Mouse (Mus musculus): ENCODE data around the gene Tmem8b.

DNA sequence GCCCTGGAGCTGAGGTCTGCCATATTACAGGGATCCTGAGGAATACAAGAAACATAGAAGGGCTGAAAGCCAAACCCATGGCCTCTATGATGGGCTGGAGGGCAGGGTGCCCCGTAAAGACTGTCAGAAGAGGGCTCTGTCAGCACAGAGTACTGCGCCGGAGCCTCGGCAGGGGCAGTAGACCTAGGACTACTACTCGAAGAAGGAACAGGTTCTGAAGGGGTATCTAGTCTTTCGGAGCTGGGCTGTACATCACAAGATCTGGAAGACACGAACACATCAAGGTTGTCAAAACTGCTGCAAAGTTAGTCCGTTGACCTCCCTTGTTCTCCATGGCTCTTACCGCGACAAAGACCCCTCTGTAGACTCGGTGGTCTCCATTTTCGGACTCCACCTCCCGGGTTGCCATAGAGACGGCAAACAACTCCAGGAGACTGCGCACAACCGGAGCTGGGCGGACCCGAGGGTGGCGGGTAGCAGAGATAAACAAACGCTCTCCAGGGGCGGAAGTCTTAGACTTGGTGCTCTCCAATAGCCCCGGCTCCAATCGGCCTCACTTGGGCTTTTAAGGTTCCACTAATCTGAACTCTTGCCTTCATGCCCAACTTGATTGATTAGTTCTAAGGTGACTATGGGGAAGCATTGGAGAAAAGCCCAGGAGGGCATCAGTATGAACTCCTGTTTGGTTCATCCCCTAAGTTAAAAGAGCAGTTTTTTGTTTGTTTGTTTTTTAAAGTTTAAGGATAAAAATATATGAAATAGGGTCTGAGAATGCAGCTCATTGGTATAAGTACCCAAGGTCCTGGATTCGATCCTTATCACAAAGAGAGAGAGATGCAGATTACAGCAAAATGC is 15.4 kb upstream of the Tmem8b start, which contains the start of gene Spag8:
- TF ChIP-seq EP300 (IDR thresholded peaks at IDR 0.05; ENCODE audit: low read depth) = no peak
- TF ChIP-seq CTCF (IDR thresholded peaks at IDR 0.05; ENCODE audit: low read depth) = no peak

All from liver, embryonic 14.5 days (tissue).